Mouse (Mus musculus) brain, embryonic 14.5 days (tissue): Measurements from ENCODE around the gene Wnt16. TPM values are rescaled to one million over a fixed set of nuclear protein-coding genes. Genes with fewer than 3 reads are reported as not detected.

Source experiments
- DNase-seq: peaks from one replicate; pipeline ENCODE4 v3.0.0-alpha.2; 2011; ENCODE audit warnings: low read depth
- CTCF ChIP-seq: fragments of 200-500 bp; IDR thresholded peaks from 2 replicates; pipeline ENCODE4 v1.5.1; 2012; ENCODE audit warnings: inconsistent platforms, mild to moderate bottlenecking, moderate library complexity, borderline replicate concordance; ENCODE audit not compliant: insufficient read depth, insufficient read length; ENCODE audit errors: extremely low read depth
- POLR2A ChIP-seq: fragments of 200-500 bp; IDR thresholded peaks from 2 replicates; pipeline ENCODE4 v1.6.1; 2012; ENCODE audit warnings: mild to moderate bottlenecking, inconsistent platforms, borderline replicate concordance; ENCODE audit not compliant: poor library complexity, insufficient read depth, insufficient read length, severe bottlenecking; ENCODE audit errors: extremely low read depth
- polyA plus RNA-seq: library from polyadenylated mRNA; depleted of rRNA; stranded (reverse); fragments of >200 nt; gene quantifications from 2 replicates; pipeline ENCODE4 v1.2.3, GENCODE M21; 2012; rRNA removed

Gene Wnt16
- polyA plus RNA-seq, 1 experiment, result 0.75 TPM

- no peak for DNase-seq
- no peak for TF ChIP-seq CTCF
- TF ChIP-seq POLR2A, result no peak
Observed at GRCm38 (mm10) chr6:22330169-22330960, 42.3 kb downstream of the Wnt16 start.

DNA sequence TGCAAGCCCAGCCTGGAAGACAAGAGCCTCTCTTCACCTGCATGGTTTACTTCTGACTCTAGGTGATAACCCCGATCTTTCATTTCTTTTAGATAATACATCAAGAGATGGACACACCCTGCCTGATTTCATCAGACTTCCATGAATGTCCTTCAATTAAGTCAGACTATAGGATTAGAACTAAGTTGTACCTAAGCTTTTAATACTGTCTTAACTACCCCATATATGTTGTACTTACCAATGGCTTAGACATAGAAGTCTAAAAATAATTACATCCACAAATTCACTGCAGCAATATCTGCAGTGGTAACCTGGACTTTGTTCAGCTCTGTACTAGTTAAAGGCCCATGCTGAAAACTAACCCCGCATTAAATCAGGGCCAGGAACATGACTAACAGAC is 44.5 kb downstream of the Wnt16 start:
- no peak for DNase-seq
- TF ChIP-seq POLR2A (no peak), CTCF (no peak)

GRCm38 (mm10) chr6:22339763-22340542 is 51.9 kb downstream of the Wnt16 start:
- DNase-seq, result no peak
- TF ChIP-seq POLR2A (no peak), CTCF (no peak)

DNA sequence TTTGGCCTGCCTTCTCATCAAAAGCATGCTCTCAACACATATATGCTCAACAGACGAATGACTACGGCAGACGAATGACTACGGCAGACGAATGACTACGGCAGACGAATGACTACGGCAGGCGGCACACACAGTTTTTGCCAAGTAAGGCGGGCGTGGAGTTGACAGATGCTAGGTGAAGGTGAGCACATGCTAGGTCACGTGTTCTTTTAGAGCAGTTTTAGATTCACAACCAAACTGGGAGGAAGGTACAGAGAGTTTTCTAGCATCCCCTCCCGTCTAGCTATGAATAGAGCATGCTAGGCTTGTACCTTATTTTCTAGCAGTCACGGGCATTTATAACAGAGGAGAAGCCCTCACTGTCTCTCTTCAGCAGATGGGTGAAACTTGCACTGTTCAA is 52.8 kb downstream of the Wnt16 start:
- no peak for TF ChIP-seq POLR2A
- no peak for TF ChIP-seq CTCF
- no peak for DNase-seq

GRCm38 (mm10) chr6:22343292-22343691 is 55.3 kb downstream of the Wnt16 start:
- TF ChIP-seq POLR2A, result no peak
- no peak for TF ChIP-seq CTCF
- DNase-seq, result no peak

DNA sequence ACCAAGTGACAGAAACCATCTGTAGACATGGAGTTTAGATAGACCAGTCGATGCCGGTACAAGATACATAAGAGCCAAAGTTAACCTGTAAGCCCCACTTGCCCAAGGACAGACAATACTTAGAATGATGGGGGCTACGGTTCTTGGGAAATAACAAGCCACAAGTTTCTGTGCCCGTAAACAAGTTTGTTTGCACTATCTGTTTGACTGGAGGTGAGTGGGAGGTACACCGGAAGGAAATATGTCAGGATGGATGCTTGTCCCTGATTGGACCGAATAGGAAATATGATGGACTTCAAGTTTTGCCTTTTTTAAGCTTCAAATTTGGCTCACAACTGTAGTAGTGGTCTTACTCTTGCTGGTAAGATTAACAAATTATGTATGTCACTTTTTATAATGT is 55.7 kb downstream of the Wnt16 start:
- TF ChIP-seq POLR2A (no peak), CTCF (no peak)
- DNase-seq, result no peak

DNA sequence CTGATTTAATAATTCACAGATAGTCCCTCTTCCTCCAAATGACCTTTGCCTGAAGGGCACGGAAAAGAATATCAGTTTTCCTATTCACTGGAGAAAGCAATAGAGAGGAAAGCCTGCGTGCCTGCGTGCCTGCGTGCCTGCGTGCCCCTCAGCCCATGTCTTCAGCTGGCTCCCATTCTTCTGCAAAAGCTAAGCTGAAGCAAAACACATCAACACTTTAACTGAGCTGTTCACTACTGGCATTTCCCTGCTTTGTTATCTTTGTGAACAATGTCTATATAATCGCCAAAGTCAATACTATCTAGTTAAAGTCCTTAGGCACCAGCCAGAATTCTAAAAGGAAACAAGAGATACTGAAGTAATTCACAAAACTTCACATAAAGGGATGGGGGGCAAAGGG is 56.4 kb downstream of the Wnt16 start:
- no peak for TF ChIP-seq CTCF
- no peak for TF ChIP-seq POLR2A
- DNase-seq, result no peak

- no peak for TF ChIP-seq POLR2A
- no peak for TF ChIP-seq CTCF
- no peak for DNase-seq
Observed at GRCm38 (mm10) chr6:22347132-22347902, 59.3 kb downstream of the Wnt16 start.

Other genes with a start within 250 kb of the Wnt16 start
- gene Fam3c, start 68.0 kb downstream of the Wnt16 start, polyA plus RNA-seq, result 8.2 and 22.5 TPM in 2 replicates